Mouse (Mus musculus) urinary bladder, postnatal 36 days (tissue): Measurements from ENCODE around the gene Gm15093.
"Not testable (repeated sequence)": the region's sequence is repeated elsewhere in the genome, so short reads cannot be mapped to it uniquely, and the experiment has no call there.

ENCODE experiments used
- DNase-seq, 2 experiments: peaks; one replicate each; pipeline ENCODE4 v3.0.0; 2022; ENCODE audit warnings: low spot score in 2 of 2, mixed read lengths in 1 of 2

Gm15093 gene

DNA sequence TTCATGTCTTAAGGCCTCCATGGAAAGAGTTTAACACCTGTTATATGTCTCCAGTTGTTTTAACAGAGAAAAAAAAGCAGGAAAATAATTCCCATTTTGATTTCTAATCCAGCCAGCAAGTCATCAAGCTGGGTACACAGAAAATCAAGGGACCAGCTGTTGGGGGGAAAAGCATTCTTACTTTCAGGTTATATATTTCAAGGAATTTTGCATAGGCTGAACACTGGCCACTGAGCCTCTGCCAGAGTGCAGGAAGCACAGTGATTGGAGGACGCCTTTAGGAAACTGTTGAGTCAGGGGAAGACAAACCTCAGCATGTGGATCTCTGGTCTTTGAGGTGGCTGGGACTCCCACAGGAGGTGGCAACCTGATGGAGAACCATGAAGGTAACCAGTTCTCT, at the start of gene Gm15093:
TSS of gene Gm15093 (plus strand) at position 301 of the 400 bp plus-strand sequence.
- not testable (repeated sequence) for DNase-seq
